Mouse (Mus musculus) CH12.LX (cell line): Measurements from ENCODE around the gene Mvk. TPM values are rescaled to one million over a fixed set of nuclear protein-coding genes. Genes with fewer than 3 reads are reported as not detected.

Experiments used
- DNase-seq: peaks from one replicate; pipeline ENCODE4 v3.0.0-alpha.2; 2013; ENCODE audit errors: extremely low read depth
- H3K27ac ChIP-seq: 2 replicates; pipeline ENCODE4 v1.5.1; 2012; ENCODE audit warnings: low read depth, mild to moderate bottlenecking, control low read depth, moderate library complexity; ENCODE audit not compliant: insufficient read depth
- H3K27me3 ChIP-seq: replicated peaks from 2 replicates; pipeline ENCODE3; 2012; ENCODE audit warnings: inconsistent platforms
- H3K36me3 ChIP-seq, 2 experiments: replicated peaks in 1 of 2; 2 replicates each; pipeline versions ENCODE3 to v1.6.1; 2012; ENCODE audit warnings: inconsistent platforms in 1 of 2, low read length in 1 of 2, mild to moderate bottlenecking in 1 of 2, mixed read lengths in 1 of 2, moderate library complexity in 1 of 2; ENCODE audit not compliant: control insufficient read depth in 1 of 2, insufficient read depth in 1 of 2
- H3K4me1 ChIP-seq, 2 experiments: 2 replicates each; pipeline ENCODE4 v1.6.1; 2012; ENCODE audit warnings: inconsistent platforms in 1 of 2, moderate library complexity in 1 of 2; ENCODE audit not compliant: insufficient read depth in 2 of 2, control insufficient read depth in 1 of 2
- H3K4me2 ChIP-seq: 2 replicates; pipeline ENCODE4 v1.6.1; 2012; ENCODE audit warnings: low read depth, mild to moderate bottlenecking, control low read depth; ENCODE audit not compliant: poor library complexity, insufficient read depth, severe bottlenecking
- H3K4me3 ChIP-seq, 3 experiments: fragments of 150-350 bp in 1 of 3; sonication (generic) in 1 of 3; replicated peaks in 1 of 3; 2 replicates each; pipeline versions ENCODE3 to v1.5.1; 2011 to 2012; ENCODE audit warnings: low read depth in 2 of 3, low read length in 2 of 3, mild to moderate bottlenecking in 2 of 3, moderate library complexity in 2 of 3, control low read depth in 1 of 3, improper control_type of control experiment in 1 of 3, inconsistent platforms in 1 of 3, mixed read lengths in 1 of 3; ENCODE audit not compliant: poor library complexity in 1 of 3
- H3K79me2 ChIP-seq: replicated peaks from 2 replicates; pipeline ENCODE4 v1.6.1; 2012; ENCODE audit warnings: mild to moderate bottlenecking, moderate library complexity; ENCODE audit not compliant: control insufficient read depth, poor library complexity, insufficient read depth, severe bottlenecking; ENCODE audit errors: extremely low read depth
- H3K9ac ChIP-seq: 2 replicates; pipeline ENCODE4 v1.6.1; 2012; ENCODE audit warnings: low read depth, mild to moderate bottlenecking, control low read depth, moderate library complexity; ENCODE audit not compliant: insufficient read depth
- H3K9me3 ChIP-seq: replicated peaks from 2 replicates; pipeline ENCODE3; 2012; ENCODE audit warnings: low read length, inconsistent platforms, mixed read lengths
- CTCF ChIP-seq, 2 experiments: IDR thresholded peaks in 1 of 2; conservative IDR thresholded peaks in 1 of 2; 2 replicates each; pipeline ENCODE4 v1.5.1; 2011 to 2012; ENCODE audit warnings: low read depth in 2 of 2, low read length in 2 of 2, improper control_type of control experiment in 1 of 2, inconsistent platforms in 1 of 2, mild to moderate bottlenecking in 1 of 2, moderate library complexity in 1 of 2
- ETS1 ChIP-seq: conservative IDR thresholded peaks from 2 replicates; pipeline ENCODE4 v1.6.1; 2012; ENCODE audit warnings: low read depth, mild to moderate bottlenecking, inconsistent platforms, low read length, improper control_type of control experiment, moderate library complexity
- HCFC1 ChIP-seq: IDR thresholded peaks from 2 replicates; pipeline ENCODE4 v1.6.1; 2012; ENCODE audit warnings: low read depth, mild to moderate bottlenecking, inconsistent platforms, low read length, improper control_type of control experiment
- IRF4 ChIP-seq: IDR thresholded peaks from 2 replicates; pipeline ENCODE4 v1.6.1; 2014; ENCODE audit warnings: low read depth, mild to moderate bottlenecking, inconsistent platforms, low read length, improper control_type of control experiment
- JUN ChIP-seq: IDR thresholded peaks from 2 replicates; pipeline ENCODE4 v1.6.1; 2011; ENCODE audit warnings: low read depth, mild to moderate bottlenecking, low read length, improper control_type of control experiment, moderate library complexity; ENCODE audit not compliant: insufficient read depth
- JUND ChIP-seq: conservative IDR thresholded peaks from 2 replicates; pipeline ENCODE4 v1.6.1; 2011; ENCODE audit warnings: low read depth, low read length, improper control_type of control experiment
- MAFK ChIP-seq: IDR thresholded peaks from 2 replicates; pipeline ENCODE4 v1.6.1; 2011; ENCODE audit warnings: low read length, improper control_type of control experiment; ENCODE audit not compliant: insufficient replicate concordance
- MAX ChIP-seq: IDR thresholded peaks from 2 replicates; pipeline ENCODE4 v1.6.1; 2011; ENCODE audit warnings: low read length, improper control_type of control experiment
- MEF2A ChIP-seq: IDR thresholded peaks from 2 replicates; pipeline ENCODE4 v1.6.1; 2014; ENCODE audit warnings: low read depth, mild to moderate bottlenecking, inconsistent platforms, low read length, improper control_type of control experiment, borderline replicate concordance
- MXI1 ChIP-seq: IDR thresholded peaks from 2 replicates; pipeline ENCODE4 v1.6.1; 2011; ENCODE audit warnings: mild to moderate bottlenecking, low read depth, low read length, improper control_type of control experiment
- POLR2A ChIP-seq: IDR thresholded peaks from 2 replicates; pipeline ENCODE4 v1.6.1; 2011; ENCODE audit warnings: low read depth, mild to moderate bottlenecking, improper control_type of control experiment, low read length
- RCOR1 ChIP-seq: conservative IDR thresholded peaks from 2 replicates; pipeline ENCODE4 v1.6.1; 2012; ENCODE audit warnings: low read depth, mild to moderate bottlenecking, inconsistent platforms, low read length, improper control_type of control experiment
- SIN3A ChIP-seq: IDR thresholded peaks from 2 replicates; pipeline ENCODE4 v1.6.1; 2012; ENCODE audit warnings: low read length, improper control_type of control experiment, inconsistent platforms
- SMC3 ChIP-seq: IDR thresholded peaks from 2 replicates; pipeline ENCODE4 v1.6.1; 2011; ENCODE audit warnings: low read depth, low read length, improper control_type of control experiment
- TCF12 ChIP-seq: IDR thresholded peaks from 2 replicates; pipeline ENCODE4 v1.6.1; 2014; ENCODE audit warnings: low read depth, mild to moderate bottlenecking, inconsistent platforms, low read length, improper control_type of control experiment
- UBTF ChIP-seq: IDR thresholded peaks from 2 replicates; pipeline ENCODE4 v1.6.1; 2012; ENCODE audit warnings: low read depth, mild to moderate bottlenecking, inconsistent platforms, low read length, improper control_type of control experiment, moderate library complexity
- ZC3H11A ChIP-seq: IDR thresholded peaks from 2 replicates; pipeline ENCODE4 v1.6.1; 2012; ENCODE audit warnings: low read depth, mild to moderate bottlenecking, inconsistent platforms, low read length, improper control_type of control experiment
- dilution Hi-C: fragments of 300-500 bp; cut with MboI; formaldehyde crosslinking; loops from 2 replicates; pipeline ENCODE4 v1.14.3; 2020; ENCODE audit warnings: low sequenced_read_pairs; ENCODE audit not compliant: extremely low pct_unique_long_range_greater_than_20kb, extremely low pct_ligation_motif_present
- in situ Hi-C: fragments of 300-500 bp; cut with MboI; formaldehyde crosslinking; loops from 3 replicates; pipeline ENCODE4 v1.14.3; 2019; ENCODE audit warnings: low sequenced_read_pairs, low pct_ligation_motif_present, low pct_unique_long_range_greater_than_20kb, mixed read lengths
- polyA plus RNA-seq: library from polyadenylated mRNA; unstranded; fragments of >175 nt; gene quantifications from 2 replicates; pipeline ENCODE4 v1.2.1, GENCODE M21; 2012; ENCODE audit warnings: low read depth; ENCODE audit not compliant: insufficient read length
- total RNA-seq, 2 experiments: library from RNA; depleted of rRNA; stranded (reverse); fragments of 300-350 nt in 1 of 2; fragments of >200 nt in 1 of 2; gene quantifications; 2 replicates each; pipeline ENCODE4 v1.2.3; 2012 to 2014

Gene Mvk
- total and polyA plus RNA-seq, 3 experiments, result 21.0 to 27.9 (median 24.2) TPM

GRCm38 (mm10) chr5:114449011-114449410, 4.9 kb downstream of the Mvk start:
- no peak for DNase-seq
- Histone ChIP-seq H3K9ac (no peak overlapping the region), H3K9me3 (no peaks in the 10 kb centered on the region), H3K79me2 (no peaks in the 10 kb centered on the region), H3K27me3 (no peaks in the 10 kb centered on the region), H3K36me3 (peaks cover 4 to 75% of the 10 kb centered on the region in 2 experiments), H3K4me2 (no peak overlapping the region), H3K4me1 (peaks cover 0 to 34% of the 10 kb centered on the region in 2 experiments; a peak in 2 of 4 replicates), H3K27ac (no peak overlapping the region), H3K4me3 (no peak overlapping the region)
- dilution Hi-C loops, result no loop called here
- TF ChIP-seq MEF2A (no peak), IRF4 (no peak), SIN3A (no peak), JUN (no peak), MAX (no peak)
- in situ Hi-C loops, result no loop called here

- no peaks in the 10 kb centered on the region for H3K27me3 ChIP-seq
- DNase-seq, result no peak
- dilution Hi-C loops, result no loop called here
- no peak overlapping the region for H3K9ac ChIP-seq
- in situ Hi-C loops, result no loop called here
- H3K27ac ChIP-seq, result no peak overlapping the region
- H3K36me3 ChIP-seq, result peaks cover 0 to 61% of the 10 kb centered on the region in 2 experiments
- TF ChIP-seq UBTF (no peak), ZC3H11A (no peak), JUND (no peak), TCF12 (no peak), MAFK (no peak), POLR2A (no peak), MEF2A (no peak), SMC3 (no peak), IRF4 (no peak), CTCF (conservative IDR thresholded peaks at IDR 0.05 in 1 of 2, IDR thresholded peaks at IDR 0.05 in 1 of 2; ENCODE audit: low read depth in 2 of 2, low read length in 2 of 2) (no peak), SIN3A (no peak), RCOR1 (no peak), ETS1 (no peak), HCFC1 (no peak), MXI1 (no peak)
- no peaks in the 10 kb centered on the region for H3K79me2 ChIP-seq
- H3K9me3 ChIP-seq, result no peaks in the 10 kb centered on the region
- peaks cover 0 to 6% of the 10 kb centered on the region in 2 experiments; a peak in 2 of 4 replicates for H3K4me1 ChIP-seq
- no peak overlapping the region for H3K4me2 ChIP-seq
- H3K4me3 ChIP-seq, result no peak overlapping the region
Measured at GRCm38 (mm10) chr5:114456287-114456686, 12.2 kb downstream of the Mvk start.
